ENCODE assay signal across 8 mouse cellular contexts in the genomic region with DNA sequence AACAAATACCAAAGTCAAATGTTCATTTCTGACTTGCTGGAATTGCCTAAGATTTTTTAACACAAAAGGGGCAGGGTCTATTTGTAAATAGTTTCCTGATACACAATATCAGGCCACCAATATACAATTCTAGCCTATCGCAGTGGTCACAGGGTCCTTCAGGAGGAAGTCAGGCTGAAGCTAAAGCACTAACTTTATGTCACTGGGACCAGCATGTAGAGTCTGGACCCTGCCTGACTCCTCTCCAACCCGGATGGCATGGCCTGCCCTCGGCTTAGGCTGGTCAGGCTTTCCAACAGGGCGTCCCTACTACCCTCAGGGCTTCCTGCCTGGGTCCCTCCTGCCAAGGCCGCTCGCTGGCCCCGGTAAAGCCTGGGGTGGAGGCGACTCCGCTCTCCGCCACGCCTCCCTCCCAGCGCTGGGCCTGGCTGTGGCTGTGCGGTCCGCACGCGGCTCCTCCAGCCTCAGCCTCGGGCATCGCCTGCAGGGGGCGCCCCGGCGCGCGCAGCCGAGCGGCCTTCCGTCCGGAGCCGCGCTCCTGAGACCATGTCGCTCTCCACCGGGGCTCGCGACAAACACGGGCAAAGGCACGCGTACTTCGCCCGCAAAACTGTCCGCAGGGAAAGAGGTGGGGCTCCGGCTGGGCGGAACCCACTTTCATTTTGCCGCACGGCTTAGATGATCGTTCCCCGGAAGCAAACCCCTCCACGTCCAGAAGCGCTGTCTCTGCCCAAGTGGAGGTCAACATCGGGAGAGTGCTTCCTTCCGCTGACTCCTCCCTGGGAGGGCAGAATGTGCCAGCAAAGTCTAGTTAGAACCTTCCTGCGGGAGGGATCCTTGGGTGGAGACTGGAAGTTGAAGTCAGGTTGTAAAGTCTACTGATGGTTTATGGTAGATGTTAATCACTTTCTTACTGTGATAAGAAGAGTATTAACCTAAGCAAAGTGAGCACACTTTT. TPM values are rescaled to one million over a fixed set of nuclear protein-coding genes. Genes with fewer than 3 reads are reported as not detected.
A peak's percentile ranks its signal among the peaks of the same experiment; 100 is the strongest.
DNase-seq lines count a peak whose midpoint lies in the region; ATAC-seq and TF ChIP-seq lines count a peak whose summit lies in the region.
"Not testable (repeated sequence)": the region's sequence is repeated elsewhere in the genome, so short reads cannot be mapped to it uniquely, and the experiment has no call there.

No protein-coding gene starts in this region.

- DNase-seq in kidney, postnatal 10 days = peak; percentile 87
- DNase-seq in liver, embryonic 11.5 days (ENCODE audit: low spot score) = peak; percentile 84
- DNase-seq in splenic B cell, adult 2 months (ENCODE audit: low read depth, low spot score) = peak; percentile 72

- H3ac ChIP-seq in myocyte (ENCODE audit: control insufficient read depth, insufficient read length) = peak overlapping the region; percentile 22

- WGBS in heart, embryonic 13.5 days = 1% methylated on average over 50 of the region's 50 CpGs
- WGBS in liver, embryonic 11.5 days = 1% methylated on average over 50 of the region's 50 CpGs

- not testable (repeated sequence) for H3K79me2 ChIP-seq in myocyte (ENCODE audit: control insufficient read depth, insufficient read depth)

- H3K36me3 ChIP-seq in heart, embryonic 13.5 days = peaks cover 15% of the 10 kb centered on the region
- H3K36me3 ChIP-seq in liver, embryonic 11.5 days (ENCODE audit: control insufficient read depth, insufficient read depth, low read length); myocyte (ENCODE audit: control insufficient read depth, insufficient read depth); splenic B cell, adult 2 months (ENCODE audit: control insufficient read depth, insufficient read depth, low read length, poor library complexity, severe bottlenecking): not testable (repeated sequence)

- not testable (repeated sequence) for H3K9me3 ChIP-seq in heart, embryonic 13.5 days; liver, embryonic 11.5 days (ENCODE audit: control insufficient read depth, low read length)

- H3K27ac ChIP-seq in brown adipose tissue, adult 24 weeks (replicated peaks; ENCODE audit: low read depth, low read length) = peak overlapping the region; percentile 51
- H3K27ac ChIP-seq in heart, embryonic 13.5 days (replicated peaks) = peak overlapping the region; percentile 73
- H3K27ac ChIP-seq in liver, embryonic 11.5 days (ENCODE audit: low read depth, low read length) = peak overlapping the region; percentile 58

- peak overlapping the region; percentile 79 for H3K9ac ChIP-seq in heart, embryonic 13.5 days
- H3K9ac ChIP-seq in liver, embryonic 11.5 days (ENCODE audit: low read depth, low read length) = peak overlapping the region; percentile 69

- peak; percentile 86 for ATAC-seq in CD4-positive, CD25-positive, alpha-beta regulatory T cell, adult 4 months
- ATAC-seq in erythroid progenitor cell, adult 5-6 weeks (replicated peaks; ENCODE audit: low FRiP score, poor library complexity, severe bottlenecking) = peak; percentile 98
- peak; percentile 92 for ATAC-seq in heart, embryonic 13.5 days (ENCODE audit: extremely low read depth, insufficient number of reproducible peaks, low FRiP score, low TSS enrichment)
- peak; percentile 95 for ATAC-seq in liver, embryonic 11.5 days (replicated peaks; ENCODE audit: low FRiP score)

- H3K27me3 ChIP-seq in heart, embryonic 13.5 days (replicated peaks); liver, embryonic 11.5 days (replicated peaks; ENCODE audit: control insufficient read depth, insufficient read depth, low read length); myocyte (ENCODE audit: control insufficient read depth, insufficient read depth, insufficient read length); splenic B cell, adult 2 months (ENCODE audit: control insufficient read depth, insufficient read depth, low read length, poor library complexity, severe bottlenecking): not testable (repeated sequence)

- H3K4me2 ChIP-seq in heart, embryonic 13.5 days = peak overlapping the region; percentile 70
- H3K4me2 ChIP-seq in liver, embryonic 11.5 days = peak overlapping the region; percentile 70
- peak overlapping the region; percentile 87 for H3K4me2 ChIP-seq in myocyte (ENCODE audit: low read depth)

- not testable (repeated sequence) for TF ChIP-seq POLR2A in myocyte (IDR thresholded peaks at IDR 0.05; ENCODE audit: insufficient read length, low read depth)

- H3K4me3 ChIP-seq in brown adipose tissue, adult 24 weeks (ENCODE audit: insufficient read depth, low read depth, low read length) = peak overlapping the region; percentile 65
- peak overlapping the region; percentile 59 for H3K4me3 ChIP-seq in heart, embryonic 13.5 days
- H3K4me3 ChIP-seq in liver, embryonic 11.5 days (ENCODE audit: low read depth, low read length) = peak overlapping the region; percentile 54
- H3K4me3 ChIP-seq in myocyte = peak overlapping the region; percentile 29

- not testable (repeated sequence) for H3K4me1 ChIP-seq in brown adipose tissue, adult 24 weeks (ENCODE audit: control insufficient read depth, insufficient read depth, insufficient read length, low read length); liver, embryonic 11.5 days (replicated peaks; ENCODE audit: control insufficient read depth, insufficient read depth, low read length)
- peaks cover 13% of the 10 kb centered on the region for H3K4me1 ChIP-seq in heart, embryonic 13.5 days

TF ChIP-seq in myocyte, 11 proteins besides CTCF, POLR2A, EP300 and RAD21:
- peak; percentile 54 for TF ChIP-seq POLR2AphosphoS2 (IDR thresholded peaks at IDR 0.05; ENCODE audit: insufficient read length, low read depth)

RNA-seq across cellular contexts. Expression of a gene that starts 21.3 kb away (rescaled TPM):
- polyA plus RNA-seq in CD4-positive, CD25-positive, alpha-beta regulatory T cell, adult 4 months (2017; shearing (Covaris generic)) = 10 to 100 TPM; 10.4 to 15.9 TPM
- polyA plus RNA-seq in brown adipose tissue, adult 24 weeks (2012; ENCODE audit: insufficient read depth, insufficient read length, missing spikeins) = 11.6 and 12.2 TPM in 2 replicates
- total RNA-seq in erythroid progenitor cell, adult 5-6 weeks (2015; ENCODE audit: low replicate concordance) = 5.0 and 15.5 TPM in 2 replicates
- 1.5 TPM in 1 of 2 replicates, not detected in the other for total RNA-seq in erythroid progenitor cell, adult 5-6 weeks (2017; ENCODE audit: low replicate concordance)
- polyA plus RNA-seq in heart, embryonic 13.5 days (2015; fragmentation: Nextera tagmentation; extraction: Ambion mirVana) = 3.8 and 5.9 TPM in 2 replicates
- 5.2 and 6.8 TPM in 2 replicates for polyA plus RNA-seq in liver, embryonic 11.5 days (2014; fragmentation: Nextera tagmentation; extraction: Ambion mirVana)
- 3.8 TPM for polyA plus RNA-seq in myocyte (2012; fragmentation: generic; extraction: Trizol)

RNA-seq across cellular contexts. Expression of a gene that starts 24.7 kb away (rescaled TPM):
- polyA plus RNA-seq in CD4-positive, CD25-positive, alpha-beta regulatory T cell, adult 4 months (2017; shearing (Covaris generic)) = 100 to 1,000 TPM; 168 to 211 TPM
- polyA plus RNA-seq in brown adipose tissue, adult 24 weeks (2012; ENCODE audit: insufficient read depth, insufficient read length, missing spikeins) = 31.9 and 39.0 TPM in 2 replicates
- total RNA-seq in erythroid progenitor cell, adult 5-6 weeks (2015; ENCODE audit: low replicate concordance) = 100 and 107 TPM in 2 replicates
- total RNA-seq in erythroid progenitor cell, adult 5-6 weeks (2017; ENCODE audit: low replicate concordance) = 35.4 and 47.7 TPM in 2 replicates
- polyA plus RNA-seq in heart, embryonic 13.5 days (2015; fragmentation: Nextera tagmentation; extraction: Ambion mirVana) = 34.1 and 36.7 TPM in 2 replicates
- 58.7 and 59.9 TPM in 2 replicates for polyA plus RNA-seq in liver, embryonic 11.5 days (2014; fragmentation: Nextera tagmentation; extraction: Ambion mirVana)
- polyA plus RNA-seq in myocyte (2012; fragmentation: generic; extraction: Trizol) = 20.8 TPM

RNA-seq across cellular contexts. Expression of a gene that starts 25.1 kb away (rescaled TPM):
- 10 to 100 TPM; 34.7 to 44.8 TPM for polyA plus RNA-seq in CD4-positive, CD25-positive, alpha-beta regulatory T cell, adult 4 months (2017; shearing (Covaris generic))
- 10.1 and 19.7 TPM in 2 replicates for polyA plus RNA-seq in brown adipose tissue, adult 24 weeks (2012; ENCODE audit: insufficient read depth, insufficient read length, missing spikeins)
- 10.8 and 10.9 TPM in 2 replicates for total RNA-seq in erythroid progenitor cell, adult 5-6 weeks (2015; ENCODE audit: low replicate concordance)
- 18.4 and 22.8 TPM in 2 replicates for total RNA-seq in erythroid progenitor cell, adult 5-6 weeks (2017; ENCODE audit: low replicate concordance)
- 19.7 and 24.2 TPM in 2 replicates for polyA plus RNA-seq in heart, embryonic 13.5 days (2015; fragmentation: Nextera tagmentation; extraction: Ambion mirVana)
- polyA plus RNA-seq in liver, embryonic 11.5 days (2014; fragmentation: Nextera tagmentation; extraction: Ambion mirVana) = 37.1 and 38.4 TPM in 2 replicates
- polyA plus RNA-seq in myocyte (2012; fragmentation: generic; extraction: Trizol) = 19.8 TPM

RNA-seq across cellular contexts. Expression of a gene that starts 32.1 kb away (rescaled TPM):
- 1 to 10 TPM; 4.7 to 8.7 TPM for polyA plus RNA-seq in CD4-positive, CD25-positive, alpha-beta regulatory T cell, adult 4 months (2017; shearing (Covaris generic))
- polyA plus RNA-seq in brown adipose tissue, adult 24 weeks (2012; ENCODE audit: insufficient read depth, insufficient read length, missing spikeins) = 0.55 and 0.75 TPM in 2 replicates
- 0.42 TPM in 1 of 2 replicates, not detected in the other for total RNA-seq in erythroid progenitor cell, adult 5-6 weeks (2015; ENCODE audit: low replicate concordance)
- total RNA-seq in erythroid progenitor cell, adult 5-6 weeks (2017; ENCODE audit: low replicate concordance) = 0.39 and 1.6 TPM in 2 replicates
- 2.2 TPM in 2 replicates for polyA plus RNA-seq in heart, embryonic 13.5 days (2015; fragmentation: Nextera tagmentation; extraction: Ambion mirVana)
- polyA plus RNA-seq in liver, embryonic 11.5 days (2014; fragmentation: Nextera tagmentation; extraction: Ambion mirVana) = 1.9 TPM in 2 replicates
- polyA plus RNA-seq in myocyte (2012; fragmentation: generic; extraction: Trizol) = 0.31 TPM

Comparison
In these comparisons a context has a peak if more than half of its experiments do, and no peak if none do; other contexts are left out.
1. Peak in every context shown above with its lines: DNase-seq, ATAC-seq, H3K4me3 ChIP-seq and H3K27ac ChIP-seq.